Mouse (Mus musculus) adrenal gland, adult 10 weeks (tissue): ENCODE measurements around the gene Srrm3. TPM values are rescaled to one million over a fixed set of nuclear protein-coding genes. Genes with fewer than 3 reads are reported as not detected.

Experiments used
- polyA plus RNA-seq: library from polyadenylated mRNA; stranded (reverse); fragments of 350-450 nt; fragmentation: Illumina TruSeq; extraction: RNeasy Lipid Tissue Mini Kit (QIAGEN cat#74804); gene quantifications from one replicate; pipeline ENCODE4 v1.2.3, GENCODE M21; 2014; ENCODE audit warnings: low read depth, low replicate concordance

Srrm3 gene
- 0.23 TPM for polyA plus RNA-seq

DNA sequence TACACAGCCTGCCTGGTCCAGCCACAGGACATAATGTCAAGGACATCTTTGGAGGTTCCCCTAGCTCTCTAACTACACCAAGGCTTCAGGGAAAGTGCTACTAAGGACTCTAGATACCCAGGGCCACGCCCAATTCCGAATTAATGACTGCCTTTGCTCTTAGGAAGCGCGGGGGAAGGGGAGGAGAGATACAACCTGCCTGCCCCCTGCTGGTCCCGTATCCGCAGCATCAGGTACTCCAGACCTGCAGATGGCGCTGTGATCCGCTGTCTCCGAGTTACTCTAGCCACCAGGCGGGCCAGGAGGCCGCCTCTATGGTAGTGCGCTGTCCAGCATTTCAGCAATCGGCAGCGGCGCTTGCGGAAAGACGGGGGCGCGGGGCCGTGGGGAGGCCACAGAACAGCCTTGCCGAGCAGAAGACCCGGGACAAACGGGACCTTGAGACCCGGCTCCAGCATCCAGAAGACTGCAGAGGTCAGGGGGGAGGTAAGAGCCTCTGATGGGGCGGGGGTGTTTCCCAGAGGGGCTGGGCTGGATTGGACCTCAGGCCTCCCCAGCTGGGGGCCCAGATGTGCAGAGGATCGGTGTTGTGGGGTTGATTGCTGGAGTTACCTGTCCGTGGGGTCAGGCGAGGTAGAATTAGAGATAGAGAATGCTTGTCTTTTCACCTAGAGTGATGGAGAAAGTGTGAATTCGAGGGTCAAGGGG, at the start of gene Srrm3:
Srrm3 (plus strand) TSS at position 336 of the 708 bp plus-strand sequence.

DNA sequence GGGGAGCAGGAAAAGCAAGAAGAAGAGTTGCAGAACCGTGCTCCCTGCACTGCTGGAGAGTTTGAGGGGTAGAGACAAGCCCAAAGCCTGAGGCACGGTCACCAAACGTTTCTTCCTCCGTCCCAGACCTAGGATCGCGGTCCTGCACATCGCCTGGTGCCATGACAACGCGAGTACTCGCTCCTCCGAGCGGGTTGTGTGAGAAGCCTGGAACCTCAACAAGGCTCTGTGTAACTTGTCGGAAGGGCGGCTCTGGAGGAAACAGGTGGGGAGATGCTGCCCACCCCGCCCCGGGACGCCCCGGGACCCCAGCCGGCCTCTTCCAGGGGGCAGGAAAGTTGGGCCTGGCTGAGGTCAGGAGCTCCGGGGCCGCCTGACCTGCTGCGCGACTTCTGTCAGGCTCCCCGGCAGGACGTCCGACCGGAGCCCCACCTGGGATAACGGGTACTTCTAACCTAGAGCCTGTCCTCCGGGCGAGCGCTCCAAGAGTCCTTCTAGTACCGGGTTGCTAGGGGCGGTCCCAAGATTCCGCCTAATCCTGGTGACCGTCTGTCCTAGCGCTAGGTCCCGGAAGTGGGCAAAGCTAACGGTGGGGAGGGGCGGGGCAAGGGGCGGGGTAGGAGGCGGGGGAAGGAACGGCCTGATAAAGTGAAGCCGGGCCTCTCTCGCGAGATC, 28.8 kb upstream of the Srrm3 start, which contains the start of gene Styxl1:
Styxl1 (minus strand) TSS at position 590 of the 675 bp plus-strand sequence.

GRCm38 (mm10) chr5:135778471-135779445, 27.9 kb upstream of the Srrm3 start, which contains the start of gene Mdh2:
TSS of gene Mdh2 (plus strand) at chr5:135778480.

GRCm38 (mm10) chr5:135887675-135888102, 81.0 kb downstream of the Srrm3 start, which contains the start of gene Hspb1:
TSS of gene Hspb1 (plus strand) at chr5:135887919.

Other genes with a start within 250 kb of the Srrm3 start
- gene Ccl26, start 243.3 kb upstream of the Srrm3 start, polyA plus RNA-seq = not detected
- 0.47 TPM for gene Ccl24, start 233.8 kb upstream of the Srrm3 start, polyA plus RNA-seq
- 15.9 TPM for gene Rhbdd2, start 174.3 kb upstream of the Srrm3 start, polyA plus RNA-seq
- gene Por, start 136.9 kb upstream of the Srrm3 start, polyA plus RNA-seq = 76.4 TPM
- 5.4 TPM for gene Tmem120a, start 62.4 kb upstream of the Srrm3 start, polyA plus RNA-seq
- not detected for gene Styxl1, start 28.5 kb upstream of the Srrm3 start, polyA plus RNA-seq
- 43.1 TPM for gene Mdh2, start 28.4 kb upstream of the Srrm3 start, polyA plus RNA-seq
- gene Hspb1, start 81.0 kb downstream of the Srrm3 start, polyA plus RNA-seq = 0.99 TPM
- gene Ywhag, start 127.7 kb downstream of the Srrm3 start, polyA plus RNA-seq = 368 TPM
- 1.4 TPM for gene Ssc4d, start 167.6 kb downstream of the Srrm3 start, polyA plus RNA-seq
- gene Zp3, start 173.2 kb downstream of the Srrm3 start, polyA plus RNA-seq = not detected
- gene Dtx2, start 187.9 kb downstream of the Srrm3 start, polyA plus RNA-seq = 0.41 TPM
- 0.70 TPM for gene Upk3b, start 231.6 kb downstream of the Srrm3 start, polyA plus RNA-seq
- not detected for gene Upk3bl, start 247.6 kb downstream of the Srrm3 start, polyA plus RNA-seq